Mouse (Mus musculus) midbrain, embryonic 10.5 days (tissue): ENCODE measurements at regions not wholly inside any gene's neighbourhood (a gene's known extent, or its start where the extent isn't known, plus 50 kb on each side); places are given as distances from the start of the nearest gene placed in this dataset.
"Not testable (repeated sequence)": the region's sequence is repeated elsewhere in the genome, so short reads cannot be mapped to it uniquely, and the experiment has no call there.

Source experiments
- DNase-seq: peaks from one replicate; pipeline ENCODE4 v3.0.0-alpha.2; 2017; ENCODE audit warnings: low spot score
- H3K27ac ChIP-seq: fragments of 300-500 bp; sonication (generic); replicated peaks from 2 replicates; pipeline ENCODE4 v1.5.1; 2016; ENCODE audit warnings: mild to moderate bottlenecking
- H3K27me3 ChIP-seq: fragments of 300-500 bp; sonication (generic); 2 replicates; pipeline ENCODE4 v1.6.1; 2016; ENCODE audit warnings: low read depth, mild to moderate bottlenecking; ENCODE audit not compliant: poor library complexity, severe bottlenecking
- H3K36me3 ChIP-seq: fragments of 300-500 bp; sonication (generic); 2 replicates; pipeline ENCODE4 v1.6.1; 2016; ENCODE audit warnings: mild to moderate bottlenecking, moderate library complexity
- H3K4me1 ChIP-seq: fragments of 300-500 bp; sonication (generic); 2 replicates; pipeline ENCODE4 v1.6.1; 2016
- H3K4me3 ChIP-seq: fragments of 300-500 bp; sonication (generic); 2 replicates; pipeline ENCODE4 v1.5.1; 2016; ENCODE audit warnings: mild to moderate bottlenecking, moderate library complexity
- H3K9me3 ChIP-seq: fragments of 300-500 bp; sonication (generic); replicated peaks from 2 replicates; pipeline ENCODE4 v1.6.1; 2016; ENCODE audit warnings: mild to moderate bottlenecking
- WGBS: fragments of 180-500 bp; shearing (Covaris S2); methylation state at CpG from one replicate; pipeline ENCODE4 v1.1.7; 2016; 5-methylcytosine and 5-hydroxymethylcytosine counted together

DNA sequence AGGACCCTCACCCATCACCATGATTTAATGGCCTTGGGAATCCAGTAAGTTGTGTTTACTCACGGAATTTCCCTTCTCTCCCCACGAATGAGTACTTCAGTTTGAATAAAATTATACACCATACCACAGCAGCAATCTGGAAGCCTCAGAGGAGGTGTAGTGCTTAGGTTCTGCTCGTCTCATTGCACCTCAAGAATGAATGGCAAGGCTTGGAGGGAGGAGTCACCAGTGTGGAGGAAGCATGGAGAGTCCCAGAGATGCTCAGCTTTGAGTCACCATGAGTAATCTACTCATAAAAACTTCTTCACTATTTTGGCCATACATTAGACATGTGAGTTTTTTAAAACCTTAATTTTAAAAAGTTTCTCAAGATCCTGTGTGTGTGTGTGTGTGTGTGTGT is 98.8 kb upstream of the Nrip1 start:
- Histone ChIP-seq H3K27ac (no peak overlapping the region), H3K9me3 (no peaks in the 10 kb centered on the region), H3K4me3 (no peak overlapping the region), H3K36me3 (no peaks in the 10 kb centered on the region), H3K4me1 (no peaks in the 10 kb centered on the region), H3K27me3 (no peaks in the 10 kb centered on the region)
- WGBS, result 80% methylated on average over 3 of the region's 3 CpGs
- no peak for DNase-seq

DNA sequence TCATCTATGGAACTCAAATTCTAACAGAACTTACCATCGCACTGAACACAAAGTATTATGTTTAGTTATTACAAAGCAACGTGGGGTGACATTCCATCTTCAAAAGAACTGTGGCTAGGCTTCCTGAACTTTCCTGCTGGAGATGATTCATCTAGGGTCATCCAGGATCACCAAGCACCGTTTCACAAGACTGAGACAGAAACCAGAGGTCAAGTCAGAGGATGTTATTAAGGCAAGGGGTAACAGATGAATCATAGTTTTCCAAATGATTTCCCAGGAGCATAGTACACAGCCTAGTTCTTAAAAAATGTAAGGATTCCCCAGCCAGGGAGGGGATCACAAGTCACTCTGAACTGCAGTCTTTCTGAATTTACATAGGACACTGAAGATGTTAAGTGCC is 97.5 kb upstream of the Nrip1 start:
- Histone ChIP-seq H3K36me3 (no peaks in the 10 kb centered on the region), H3K4me1 (no peaks in the 10 kb centered on the region), H3K27me3 (no peaks in the 10 kb centered on the region), H3K4me3 (no peak overlapping the region), H3K9me3 (no peaks in the 10 kb centered on the region), H3K27ac (no peak overlapping the region)
- 78% methylated on average over 3 of the region's 3 CpGs for WGBS
- no peak for DNase-seq

- Histone ChIP-seq H3K27me3 (peaks cover 57% of the 10 kb centered on the region), H3K4me3 (no peak overlapping the region), H3K36me3 (no peaks in the 10 kb centered on the region), H3K4me1 (peaks cover 8% of the 10 kb centered on the region), H3K9me3 (no peaks in the 10 kb centered on the region), H3K27ac (no peak overlapping the region)
- no peak for DNase-seq
- WGBS, result 81% methylated on average over 1 of the region's 1 CpGs
Measured at GRCm38 (mm10) chr16:76459521-76459920, 85.9 kb upstream of the Nrip1 start.

GRCm38 (mm10) chr16:76456300-76456599 is 82.6 kb upstream of the Nrip1 start:
- DNase-seq, H3K9me3 ChIP-seq, H3K4me3 ChIP-seq, H3K36me3 ChIP-seq, H3K27ac ChIP-seq: not testable (repeated sequence)
- Histone ChIP-seq H3K27me3 (peaks cover 65% of the 10 kb centered on the region), H3K4me1 (peaks cover 31% of the 10 kb centered on the region)
- 81% methylated on average over 2 of the region's 2 CpGs for WGBS

- Histone ChIP-seq H3K4me1 (peaks cover 31% of the 10 kb centered on the region), H3K36me3 (no peaks in the 10 kb centered on the region), H3K4me3 (no peak overlapping the region), H3K9me3 (peaks cover 7% of the 10 kb centered on the region; the same call in 1 of the 2 replicates), H3K27me3 (peaks cover 71% of the 10 kb centered on the region), H3K27ac (no peak overlapping the region)
- DNase-seq, result no peak
- WGBS, result 81% methylated on average over 9 of the region's 9 CpGs
Measured at GRCm38 (mm10) chr16:76455499-76456299, 82.1 kb upstream of the Nrip1 start.

GRCm38 (mm10) chr16:76454741-76455465 is 81.3 kb upstream of the Nrip1 start:
- peak overlapping the region; percentile 52; the same call in 1 of the 2 replicates for H3K27ac ChIP-seq
- peaks cover 31% of the 10 kb centered on the region for H3K4me1 ChIP-seq
- peaks cover 75% of the 10 kb centered on the region for H3K27me3 ChIP-seq
- no peak for DNase-seq
- no peak overlapping the region for H3K4me3 ChIP-seq
- no peaks in the 10 kb centered on the region for H3K36me3 ChIP-seq
- WGBS, result 84% methylated on average over 17 of the region's 17 CpGs
- peaks cover 7% of the 10 kb centered on the region; the same call in 1 of the 2 replicates for H3K9me3 ChIP-seq

GRCm38 (mm10) chr16:76453457-76454200 is 80.0 kb upstream of the Nrip1 start:
- Histone ChIP-seq H3K36me3 (no peaks in the 10 kb centered on the region), H3K27me3 (peaks cover 73% of the 10 kb centered on the region), H3K27ac (peak overlapping the region; percentile 80), H3K4me3 (peak overlapping the region; percentile 16; the same call in 1 of the 2 replicates), H3K4me1 (peaks cover 31% of the 10 kb centered on the region), H3K9me3 (peaks cover 7% of the 10 kb centered on the region; the same call in 1 of the 2 replicates)
- 9% methylated on average over 11 of the region's 11 CpGs for WGBS
- DNase-seq, result peak; percentile 90

DNA sequence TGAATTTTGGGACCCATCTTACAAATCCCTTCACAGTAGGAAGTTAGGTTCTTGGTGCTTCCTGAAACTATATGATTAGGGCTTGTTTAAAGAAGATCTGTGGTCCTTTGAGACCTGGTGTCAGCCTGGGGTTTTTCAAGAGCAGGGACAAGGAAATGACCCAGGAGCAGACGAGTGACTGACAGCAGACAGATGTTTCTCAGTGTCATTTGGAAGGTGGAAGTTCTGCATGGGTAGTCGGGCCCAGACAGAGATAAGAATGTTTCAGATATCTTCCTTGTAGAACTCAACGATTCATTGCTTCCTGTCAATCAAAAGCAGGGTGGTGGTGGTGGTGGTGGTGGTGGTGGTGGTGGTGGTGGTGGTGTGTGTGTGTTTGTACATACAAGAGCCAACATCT is 75.1 kb upstream of the Nrip1 start:
- DNase-seq, result no peak
- Histone ChIP-seq H3K27ac (no peak overlapping the region), H3K27me3 (peaks cover 50% of the 10 kb centered on the region), H3K9me3 (peaks cover 7% of the 10 kb centered on the region; the same call in 1 of the 2 replicates), H3K4me1 (peaks cover 16% of the 10 kb centered on the region), H3K4me3 (no peak overlapping the region), H3K36me3 (no peaks in the 10 kb centered on the region)
- 75% methylated on average over 3 of the region's 3 CpGs for WGBS

DNA sequence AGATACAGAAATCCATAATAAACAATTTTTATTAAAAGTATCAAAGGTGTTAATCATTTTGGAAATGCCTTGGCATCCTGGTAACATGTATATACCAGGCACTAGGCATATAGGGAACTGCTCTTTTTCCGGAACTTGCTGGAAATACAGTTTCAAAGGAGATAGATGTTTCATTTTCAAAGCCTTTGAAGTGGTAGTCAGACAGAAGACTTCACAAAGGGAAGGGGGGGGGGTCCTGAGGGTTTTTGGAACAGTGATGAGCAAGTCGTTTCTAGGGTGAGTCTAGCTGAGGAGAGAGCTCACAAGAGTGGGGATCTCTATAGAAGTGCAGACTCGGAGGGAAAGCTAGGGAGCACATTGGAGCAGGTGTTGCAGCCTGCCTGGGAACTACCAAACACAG is 73.4 kb upstream of the Nrip1 start:
- peaks cover 2% of the 10 kb centered on the region for H3K4me1 ChIP-seq
- H3K36me3 ChIP-seq, result no peaks in the 10 kb centered on the region
- H3K27ac ChIP-seq, result no peak overlapping the region
- 62% methylated on average over 3 of the region's 3 CpGs for WGBS
- peaks cover 45% of the 10 kb centered on the region for H3K27me3 ChIP-seq
- no peak overlapping the region for H3K4me3 ChIP-seq
- H3K9me3 ChIP-seq, result peaks cover 4% of the 10 kb centered on the region; the same call in 1 of the 2 replicates
- DNase-seq, result no peak

DNA sequence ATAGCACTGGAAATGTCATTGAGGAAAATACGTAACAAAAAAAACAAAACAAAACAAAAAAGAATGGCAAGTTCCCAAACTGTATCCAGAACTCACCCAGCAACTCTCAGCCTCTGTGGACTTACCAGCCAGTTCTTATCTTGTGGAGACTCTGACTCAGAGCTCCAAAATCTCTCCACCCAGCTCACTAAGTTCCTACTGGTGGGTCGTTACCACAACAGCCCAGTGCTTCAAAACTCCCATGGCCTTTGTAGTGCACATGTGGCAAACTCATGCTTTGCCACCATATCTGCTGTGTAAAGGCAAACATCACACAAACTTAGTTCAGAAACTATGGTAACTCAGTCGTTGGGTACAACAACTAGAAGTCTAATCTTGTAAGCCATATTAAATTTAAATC is 71.0 kb upstream of the Nrip1 start:
- Histone ChIP-seq H3K27ac (no peak overlapping the region), H3K9me3 (no peaks in the 10 kb centered on the region), H3K36me3 (no peaks in the 10 kb centered on the region), H3K4me1 (peaks cover 5% of the 10 kb centered on the region), H3K4me3 (no peak overlapping the region), H3K27me3 (peaks cover 24% of the 10 kb centered on the region)
- no peak for DNase-seq
- 81% methylated on average over 3 of the region's 3 CpGs for WGBS

- H3K4me3 ChIP-seq, result no peak overlapping the region
- no peak overlapping the region for H3K27ac ChIP-seq
- 92% methylated on average over 2 of the region's 2 CpGs for WGBS
- H3K36me3 ChIP-seq, result no peaks in the 10 kb centered on the region
- no peak for DNase-seq
- H3K27me3 ChIP-seq, result peaks cover 6% of the 10 kb centered on the region
- H3K9me3 ChIP-seq, result no peaks in the 10 kb centered on the region
- H3K4me1 ChIP-seq, result peaks cover 5% of the 10 kb centered on the region
Measured at GRCm38 (mm10) chr16:76442635-76443034, 69.0 kb upstream of the Nrip1 start.

- H3K9me3 ChIP-seq, result no peaks in the 10 kb centered on the region
- no peaks in the 10 kb centered on the region for H3K36me3 ChIP-seq
- no peak for DNase-seq
- WGBS, result 72% methylated on average over 5 of the region's 5 CpGs
- no peak overlapping the region for H3K27ac ChIP-seq
- H3K27me3 ChIP-seq, result no peaks in the 10 kb centered on the region
- H3K4me3 ChIP-seq, result no peak overlapping the region
- peaks cover 5% of the 10 kb centered on the region for H3K4me1 ChIP-seq
Measured at GRCm38 (mm10) chr16:76441803-76442448, 68.3 kb upstream of the Nrip1 start.
